Mouse (Mus musculus) cortical plate, adult 2 months (tissue): Measurements from ENCODE around the gene Slc9a3. TPM values are rescaled to one million over a fixed set of nuclear protein-coding genes. Genes with fewer than 3 reads are reported as not detected.

Experiments
- H3K27ac ChIP-seq: fragments of 200-500 bp; 2 replicates; pipeline ENCODE4 v1.5.1; 2012; ENCODE audit warnings: low read length, control low read depth, inconsistent platforms; ENCODE audit not compliant: insufficient read depth
- H3K4me1 ChIP-seq: fragments of 200-500 bp; 2 replicates; pipeline ENCODE4 v1.6.1; 2011; ENCODE audit warnings: low read length; ENCODE audit not compliant: control insufficient read depth, insufficient read depth
- H3K4me3 ChIP-seq: fragments of 200-500 bp; 2 replicates; pipeline ENCODE4 v1.5.1; 2011; ENCODE audit warnings: mild to moderate bottlenecking, low read length, control low read depth; ENCODE audit not compliant: insufficient read depth
- CTCF ChIP-seq: fragments of 200-500 bp; IDR thresholded peaks from 2 replicates; pipeline ENCODE4 v1.5.1; 2011; ENCODE audit warnings: mild to moderate bottlenecking, control low read depth, low read length; ENCODE audit not compliant: insufficient read depth; ENCODE audit errors: extremely low read depth
- POLR2A ChIP-seq: fragments of 200-500 bp; IDR thresholded peaks from 2 replicates; pipeline ENCODE4 v1.6.1; 2011; ENCODE audit warnings: mild to moderate bottlenecking, low read length, control low read depth; ENCODE audit not compliant: insufficient read depth; ENCODE audit errors: extremely low read depth
- polyA plus RNA-seq: library from polyadenylated mRNA; depleted of rRNA; stranded (reverse); fragments of >200 nt; gene quantifications from 2 replicates; pipeline ENCODE4 v1.2.3, GENCODE M21; 2012; rRNA removed

Gene Slc9a3
- polyA plus RNA-seq, 1 experiment: 0.86 TPM

- no peak for TF ChIP-seq CTCF
- TF ChIP-seq POLR2A: no peak
- no peak overlapping the region for H3K27ac ChIP-seq
- no peaks in the 10 kb centered on the region for H3K4me1 ChIP-seq
- no peak overlapping the region for H3K4me3 ChIP-seq
Observed at GRCm38 (mm10) chr13:74183011-74183695, 61.9 kb downstream of the Slc9a3 start.

DNA sequence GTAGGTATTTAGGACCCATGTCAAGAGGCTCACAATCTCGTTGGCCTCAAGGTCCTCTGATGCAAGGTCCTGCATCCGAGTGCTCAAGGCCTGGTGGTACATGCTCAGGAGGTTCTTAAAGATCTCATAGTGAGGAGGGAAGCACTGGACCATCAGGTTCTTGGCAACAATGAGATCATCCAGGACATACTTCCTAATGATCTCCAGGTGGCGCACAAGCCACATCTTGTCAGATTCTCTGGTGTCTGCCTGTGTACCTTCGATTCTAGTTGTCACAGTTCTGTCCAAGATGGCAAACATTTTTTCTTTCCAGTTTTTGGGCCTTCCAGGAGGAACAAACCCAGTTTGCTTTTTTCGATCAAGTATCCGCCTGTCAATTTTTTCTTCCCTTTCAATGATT lies 71.4 kb downstream of the Slc9a3 start:
- peak; percentile 52 for TF ChIP-seq CTCF
- no peak for TF ChIP-seq POLR2A
- no peak overlapping the region for H3K4me3 ChIP-seq

GRCm38 (mm10) chr13:74196451-74196850 lies 75.2 kb downstream of the Slc9a3 start:
- TF ChIP-seq POLR2A: no peak
- TF ChIP-seq CTCF: no peak
- Histone ChIP-seq H3K27ac (no peak overlapping the region), H3K4me3 (no peak overlapping the region), H3K4me1 (no peaks in the 10 kb centered on the region)

More for the DNA sequence above, 71.4 kb downstream of the Slc9a3 start:
- H3K4me1 ChIP-seq: no peaks in the 10 kb centered on the region
- H3K27ac ChIP-seq: no peak overlapping the region

GRCm38 (mm10) chr13:74208317-74208985 lies 87.2 kb downstream of the Slc9a3 start, which contains the start of gene Exoc3:
Exoc3 (minus strand) TSS chr13:74208732.
- peaks cover 2% of the 10 kb centered on the region; the same call in 1 of the 2 replicates for H3K4me1 ChIP-seq
- TF ChIP-seq CTCF (no peak), POLR2A (peak; percentile 93)

DNA sequence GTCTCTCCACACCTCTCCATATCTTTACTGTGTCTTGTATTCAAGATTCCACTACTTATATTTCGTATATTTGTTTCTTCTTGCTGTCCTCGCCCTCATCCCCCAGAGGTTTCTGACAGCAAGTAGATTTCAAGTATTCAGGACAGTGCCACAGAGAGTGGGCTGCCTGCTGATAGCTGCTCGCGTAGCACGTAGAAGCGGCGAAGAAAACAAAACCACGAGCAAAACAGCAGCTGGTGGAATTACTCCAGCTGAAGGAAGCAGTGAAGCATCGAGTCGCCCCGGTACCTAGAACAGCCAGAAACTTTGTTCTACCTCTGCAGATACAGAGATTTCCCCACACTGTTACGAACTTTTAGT lies 87.7 kb downstream of the Slc9a3 start:
- H3K27ac ChIP-seq: peak overlapping the region; percentile 83
- no peak for TF ChIP-seq CTCF
- no peak for TF ChIP-seq POLR2A

More at GRCm38 (mm10) chr13:74208317-74208985, 87.2 kb downstream of the Slc9a3 start, which contains the start of gene Exoc3:
- peak within 1 kb of the TSS; percentile 58 for H3K4me3 ChIP-seq
- H3K27ac ChIP-seq: peak within 1 kb of the TSS; percentile 83

DNA sequence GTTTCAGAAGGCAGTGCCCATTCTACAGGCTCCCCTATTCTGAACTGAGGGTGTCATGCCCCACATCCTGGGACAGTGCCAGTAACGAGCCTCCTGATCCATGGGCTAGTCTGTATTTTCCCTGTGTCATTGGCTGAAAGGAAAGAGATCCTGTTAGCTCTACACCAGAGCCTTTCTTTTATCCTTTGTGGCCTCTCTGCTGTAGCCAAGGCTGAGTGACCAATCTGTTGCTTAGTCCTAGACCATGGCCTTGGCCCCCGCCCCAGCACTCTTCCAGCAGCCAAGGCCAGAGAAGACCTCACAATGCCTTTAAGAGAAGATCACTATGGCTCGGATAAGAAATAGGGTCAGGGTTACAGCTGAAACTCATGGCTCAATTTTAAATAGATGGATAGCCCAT lies 97.2 kb downstream of the Slc9a3 start:
- TF ChIP-seq CTCF: no peak
- TF ChIP-seq POLR2A: no peak

More for the DNA sequence above, 87.7 kb downstream of the Slc9a3 start:
- peak overlapping the region; percentile 58 for H3K4me3 ChIP-seq
- H3K4me1 ChIP-seq: peaks cover 2% of the 10 kb centered on the region; the same call in 1 of the 2 replicates

More for the DNA sequence above, 97.2 kb downstream of the Slc9a3 start:
- no peaks in the 10 kb centered on the region for H3K4me1 ChIP-seq
- no peak overlapping the region for H3K4me3 ChIP-seq
- H3K27ac ChIP-seq: no peak overlapping the region

Other genes starting within 250 kb of the Slc9a3 start
- gene Trip13, start 183.7 kb upstream of the Slc9a3 start, polyA plus RNA-seq: 0.85 and 1.1 TPM in 2 replicates
- 138 and 169 TPM in 2 replicates for gene Brd9, start 183.6 kb upstream of the Slc9a3 start, polyA plus RNA-seq
- gene Zdhhc11, start 157.6 kb upstream of the Slc9a3 start, polyA plus RNA-seq: not detected in 2 replicates
- gene Tppp, start 112.0 kb upstream of the Slc9a3 start, polyA plus RNA-seq: 366 and 382 TPM in 2 replicates
- 1.7 and 1.9 TPM in 2 replicates for gene Cep72, start 59.2 kb upstream of the Slc9a3 start, polyA plus RNA-seq
- gene Exoc3, start 87.3 kb downstream of the Slc9a3 start, polyA plus RNA-seq: 49.8 and 53.6 TPM in 2 replicates
- 0.85 and 1.1 TPM in 2 replicates for gene Ahrr, start 170.9 kb downstream of the Slc9a3 start, polyA plus RNA-seq
- gene Pdcd6, start 196.1 kb downstream of the Slc9a3 start, polyA plus RNA-seq: 139 and 150 TPM in 2 replicates
- gene Sdha, start 228.8 kb downstream of the Slc9a3 start, polyA plus RNA-seq: 300 TPM in 2 replicates
- 34.5 and 34.7 TPM in 2 replicates for gene Ccdc127, start 228.9 kb downstream of the Slc9a3 start, polyA plus RNA-seq
- 0.17 and 0.21 TPM in 2 replicates for gene Lrrc14b, start 242.5 kb downstream of the Slc9a3 start, polyA plus RNA-seq